Mouse (Mus musculus) heart, postnatal 0 days (tissue): ENCODE data around the gene 9630041A04Rik.

ENCODE experiments used
- CTCF ChIP-seq: IDR thresholded peaks from 2 replicates; pipeline ENCODE4 v1.5.1; 2016; ENCODE audit warnings: antibody characterized with exemption, control low read depth, low read depth
- EP300 ChIP-seq: IDR thresholded peaks from 2 replicates; pipeline ENCODE4 v1.6.1; 2016; ENCODE audit warnings: antibody characterized with exemption, low read depth

- TF ChIP-seq CTCF (no peak), EP300 (no peak)
Measured at GRCm38 (mm10) chr9:101823896-101824295, 37.7 kb upstream of the 9630041A04Rik start.
